Mouse (Mus musculus) brown adipose tissue, adult 24 weeks (tissue): ENCODE data around the gene Apbb2. TPM values are rescaled to one million over a fixed set of nuclear protein-coding genes. Genes with fewer than 3 reads are reported as not detected.

ENCODE experiments used
- H3K27ac ChIP-seq: fragments of 200-500 bp; replicated peaks from 2 replicates; pipeline ENCODE4 v1.5.1; 2012; ENCODE audit warnings: low read depth, mild to moderate bottlenecking, low read length
- H3K4me1 ChIP-seq: fragments of 200-500 bp; 2 replicates; pipeline ENCODE4 v1.6.1; 2012; ENCODE audit warnings: low read length, mixed read lengths; ENCODE audit not compliant: control insufficient read depth, insufficient read depth, insufficient read length
- H3K4me3 ChIP-seq: fragments of 200-500 bp; 2 replicates; pipeline ENCODE4 v1.5.1; 2012; ENCODE audit warnings: low read depth, mild to moderate bottlenecking, low read length, moderate library complexity; ENCODE audit not compliant: insufficient read depth
- polyA plus RNA-seq: library from polyadenylated mRNA; stranded (reverse); fragments of >200 nt; gene quantifications from 2 replicates; pipeline ENCODE4 v1.2.4, GENCODE M21; 2012; ENCODE audit not compliant: missing spikeins, insufficient read depth, insufficient read length

Apbb2 gene
- polyA plus RNA-seq, 1 experiment = 3.5 TPM

DNA sequence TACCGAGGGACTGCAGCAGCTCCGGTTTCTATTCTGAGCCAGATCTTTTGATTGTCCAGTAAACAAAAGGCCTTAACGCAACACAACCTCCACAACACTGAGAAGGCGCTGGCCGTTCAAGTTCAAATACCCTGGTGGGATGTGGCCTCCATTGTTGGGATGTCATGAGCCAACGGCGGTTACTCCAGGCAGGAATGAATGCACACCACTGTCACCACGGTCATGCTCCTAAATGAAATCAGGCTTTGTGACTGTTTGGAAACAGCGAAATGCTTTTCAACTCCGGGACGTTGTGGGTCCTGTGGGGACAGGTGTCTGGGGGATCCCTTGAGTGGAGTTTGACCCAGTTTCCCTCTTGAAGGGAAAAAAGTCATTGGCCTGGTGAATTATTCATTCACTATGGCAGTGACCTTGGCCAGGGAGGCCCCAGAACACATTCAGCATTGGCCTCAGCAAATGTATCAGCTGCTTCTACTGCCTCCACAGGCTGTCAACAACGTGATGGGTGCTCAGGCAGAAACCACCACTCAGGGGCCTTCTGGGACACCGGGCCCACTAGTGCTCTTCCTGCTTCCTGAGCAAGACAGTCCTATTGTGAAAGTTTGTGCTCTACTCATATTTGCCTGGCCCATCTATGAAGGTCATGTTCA, 244.9 kb downstream of the Apbb2 start:
- Histone ChIP-seq H3K4me3 (no peak overlapping the region), H3K4me1 (no peaks in the 10 kb centered on the region), H3K27ac (no peak overlapping the region)

- no peak overlapping the region for H3K27ac ChIP-seq
Observed at GRCm38 (mm10) chr5:66371131-66371530, 247.5 kb downstream of the Apbb2 start.

DNA sequence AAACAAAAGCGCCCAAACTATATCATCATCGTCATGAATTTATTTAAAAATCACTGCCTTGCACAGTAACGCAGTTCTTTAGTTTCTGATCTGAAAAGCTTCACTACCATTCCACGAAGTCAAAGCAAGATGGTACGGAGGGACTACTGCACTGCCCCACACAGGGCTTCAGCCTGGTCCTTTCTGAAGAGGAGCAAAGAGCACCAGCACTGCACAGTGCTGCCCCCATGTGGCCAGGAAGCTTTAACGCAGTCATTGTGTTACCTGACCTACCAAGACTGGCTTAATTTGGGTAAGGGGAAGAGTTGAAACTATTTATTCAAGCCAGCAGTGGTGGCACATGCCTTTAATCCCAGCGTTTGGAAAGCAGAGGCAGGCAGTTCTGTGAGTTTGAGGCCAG, 249.6 kb downstream of the Apbb2 start:
- Histone ChIP-seq H3K4me1 (no peaks in the 10 kb centered on the region), H3K27ac (no peak overlapping the region), H3K4me3 (no peak overlapping the region)

More at GRCm38 (mm10) chr5:66371131-66371530, 247.5 kb downstream of the Apbb2 start:
- Histone ChIP-seq H3K4me1 (no peaks in the 10 kb centered on the region), H3K4me3 (no peak overlapping the region)

- Histone ChIP-seq H3K4me3 (no peak overlapping the region), H3K27ac (no peak overlapping the region), H3K4me1 (0 out of 2 replicates have a peak, but pooled peaks cover 2% of the 10 kb centered on the region)
Observed at GRCm38 (mm10) chr5:66367641-66368040, 250.9 kb downstream of the Apbb2 start.

DNA sequence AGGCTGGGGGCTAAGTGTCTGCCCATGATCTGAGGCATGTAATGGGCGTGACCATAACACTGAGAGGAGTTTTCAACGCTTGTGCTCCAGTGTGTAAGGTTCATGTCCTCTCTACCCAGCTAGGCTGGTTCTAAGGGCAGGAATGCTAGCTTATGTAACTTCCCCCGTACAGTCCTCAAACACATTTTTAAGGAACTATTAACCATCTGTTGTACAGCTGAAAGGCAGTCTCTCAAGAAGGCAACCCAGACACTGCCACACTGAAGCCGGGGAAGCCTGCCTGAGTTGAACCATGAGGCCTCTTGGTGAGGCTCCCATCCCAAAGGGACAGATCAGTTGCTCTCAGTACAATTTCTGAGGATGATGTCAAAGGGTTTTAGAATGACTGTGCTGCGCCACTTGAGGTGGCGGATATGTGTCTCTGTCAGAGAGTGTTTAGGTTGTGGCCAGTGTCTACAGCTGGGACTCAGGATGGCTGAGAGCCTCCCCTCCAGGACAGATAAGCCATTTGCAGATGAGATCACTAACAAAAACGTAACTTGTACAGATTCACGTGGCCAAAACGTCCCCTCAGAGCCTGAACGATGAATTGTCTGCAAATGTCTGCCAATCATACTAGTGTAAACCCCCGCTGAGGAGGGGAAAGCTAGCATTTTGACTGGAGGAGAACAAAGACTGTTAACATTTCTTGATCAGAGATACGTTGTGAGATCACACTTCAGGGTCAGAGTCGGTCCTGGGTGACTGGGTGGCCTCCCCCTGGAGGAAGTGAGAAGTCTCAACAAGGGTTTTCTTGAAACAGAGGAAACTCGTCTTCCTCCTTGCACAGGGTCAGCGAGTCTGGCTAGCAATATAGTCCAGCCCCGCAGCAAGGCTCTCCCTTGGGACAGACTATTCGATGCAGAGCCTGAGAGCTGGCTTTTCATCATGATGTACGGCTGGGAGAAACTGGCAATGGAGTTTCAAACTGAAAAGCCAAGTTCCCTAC, 255.0 kb downstream of the Apbb2 start:
- H3K27ac ChIP-seq = no peak overlapping the region
- H3K4me1 ChIP-seq = 0 out of 2 replicates have a peak, but pooled peaks cover 2% of the 10 kb centered on the region
- no peak overlapping the region for H3K4me3 ChIP-seq

GRCm38 (mm10) chr5:66360739-66361138, 257.8 kb downstream of the Apbb2 start:
- Histone ChIP-seq H3K27ac (no peak overlapping the region), H3K4me1 (0 out of 2 replicates have a peak, but pooled peaks cover 2% of the 10 kb centered on the region), H3K4me3 (no peak overlapping the region)

DNA sequence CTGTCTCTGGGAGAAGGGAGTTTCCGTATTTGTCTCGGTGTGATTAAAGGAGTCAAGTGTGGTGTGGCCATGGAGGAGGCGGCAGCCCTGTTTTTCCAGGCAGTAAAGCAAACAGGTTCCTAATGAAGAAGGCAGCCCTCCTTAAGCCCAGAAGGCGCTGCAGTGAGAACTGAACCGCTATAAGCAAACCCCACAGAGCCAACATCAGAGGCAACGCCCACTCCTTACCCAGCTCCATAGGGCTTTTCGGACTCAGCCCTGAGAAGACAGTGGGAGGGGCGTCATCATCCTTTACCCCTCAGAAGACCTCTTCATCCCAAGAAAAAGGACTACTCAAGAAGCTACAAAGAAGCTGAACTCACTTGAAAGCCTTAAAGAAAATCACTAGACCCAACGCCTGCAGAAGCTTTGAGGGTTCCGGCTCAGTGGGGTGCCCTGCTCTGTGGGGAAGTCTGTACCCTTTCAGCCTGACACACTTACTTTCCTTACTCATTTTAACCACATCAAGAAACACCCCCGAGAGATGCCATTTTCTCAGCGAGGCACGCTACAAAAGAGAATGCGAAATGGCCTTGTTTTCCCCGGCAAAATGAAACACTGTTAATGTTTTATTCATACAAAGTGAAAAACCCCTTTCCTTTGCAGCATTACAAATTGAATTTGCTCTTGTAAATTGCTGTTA, 258.7 kb downstream of the Apbb2 start:
- Histone ChIP-seq H3K4me3 (no peak overlapping the region), H3K27ac (no peak overlapping the region), H3K4me1 (0 out of 2 replicates have a peak, but pooled peaks cover 2% of the 10 kb centered on the region)

GRCm38 (mm10) chr5:66355147-66355546, 263.4 kb downstream of the Apbb2 start:
- Histone ChIP-seq H3K27ac (no peak overlapping the region), H3K4me3 (no peak overlapping the region), H3K4me1 (no peaks in the 10 kb centered on the region)

- no peaks in the 10 kb centered on the region for H3K4me1 ChIP-seq
- H3K27ac ChIP-seq = no peak overlapping the region
- no peak overlapping the region for H3K4me3 ChIP-seq
Observed at GRCm38 (mm10) chr5:66353876-66354275, 264.7 kb downstream of the Apbb2 start.

- no peak overlapping the region for H3K27ac ChIP-seq
- H3K4me3 ChIP-seq = no peak overlapping the region
- H3K4me1 ChIP-seq = no peaks in the 10 kb centered on the region
Observed at GRCm38 (mm10) chr5:66351836-66352390, 266.7 kb downstream of the Apbb2 start.

GRCm38 (mm10) chr5:66351064-66351463, 267.5 kb downstream of the Apbb2 start:
- H3K27ac ChIP-seq = no peak overlapping the region
- no peak overlapping the region for H3K4me3 ChIP-seq
- no peaks in the 10 kb centered on the region for H3K4me1 ChIP-seq

- Histone ChIP-seq H3K27ac (no peak overlapping the region), H3K4me1 (no peaks in the 10 kb centered on the region), H3K4me3 (no peak overlapping the region)
Observed at GRCm38 (mm10) chr5:66350611-66351010, 268.0 kb downstream of the Apbb2 start.

GRCm38 (mm10) chr5:66348421-66348820, 270.2 kb downstream of the Apbb2 start:
- H3K4me3 ChIP-seq = no peak overlapping the region
- no peaks in the 10 kb centered on the region for H3K4me1 ChIP-seq
- H3K27ac ChIP-seq = no peak overlapping the region

- H3K4me3 ChIP-seq = no peak overlapping the region
- H3K27ac ChIP-seq = no peak overlapping the region
- H3K4me1 ChIP-seq = no peaks in the 10 kb centered on the region
Observed at GRCm38 (mm10) chr5:66346756-66347155, 271.8 kb downstream of the Apbb2 start.

DNA sequence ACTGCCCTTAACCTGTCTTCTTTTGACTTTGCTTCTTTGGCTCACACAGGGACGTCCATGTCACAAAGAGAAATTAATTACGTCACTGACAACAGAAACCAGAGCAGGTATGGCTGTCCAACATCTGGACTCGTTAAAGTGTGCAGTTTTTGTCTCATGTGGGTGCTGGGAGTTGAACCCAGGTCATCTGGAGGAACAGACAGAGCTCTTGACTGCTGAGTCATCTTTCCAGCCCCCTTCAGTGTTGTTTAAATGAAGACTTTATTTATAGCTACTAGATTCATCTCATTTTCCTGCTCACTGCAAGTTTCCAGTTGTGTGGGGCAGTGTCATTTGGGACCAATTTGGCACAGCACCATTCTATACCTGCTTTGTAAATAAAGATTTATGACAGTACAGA, 273.4 kb downstream of the Apbb2 start:
- no peak overlapping the region for H3K4me3 ChIP-seq
- H3K27ac ChIP-seq = no peak overlapping the region
- H3K4me1 ChIP-seq = no peaks in the 10 kb centered on the region
